Mouse (Mus musculus) neural tube, embryonic 13.5 days (tissue): ENCODE data around the gene Xpr1. TPM values are rescaled to one million over a fixed set of nuclear protein-coding genes. Genes with fewer than 3 reads are reported as not detected.

Experiments
- ATAC-seq: fragments of 200-750 bp; cut with Nextera tagmentation; 2 replicates; pipeline ENCODE4 v1.8.0; 2017; ENCODE audit warnings: low read depth, mild to moderate bottlenecking, moderate TSS enrichment, moderate library complexity
- H3K27ac ChIP-seq: fragments of 300-500 bp; sonication (generic); replicated peaks from 2 replicates; pipeline ENCODE4 v1.5.1; 2015; ENCODE audit warnings: moderate library complexity, mild to moderate bottlenecking, inconsistent platforms
- H3K27me3 ChIP-seq: fragments of 300-500 bp; sonication (generic); 2 replicates; pipeline ENCODE4 v1.6.1; 2015; ENCODE audit warnings: mild to moderate bottlenecking, inconsistent platforms
- H3K36me3 ChIP-seq: fragments of 300-500 bp; sonication (generic); 2 replicates; pipeline ENCODE4 v1.6.1; 2015; ENCODE audit warnings: mild to moderate bottlenecking, inconsistent platforms
- H3K4me1 ChIP-seq: fragments of 300-500 bp; sonication (generic); replicated peaks from 2 replicates; pipeline ENCODE4 v1.6.1; 2015; ENCODE audit warnings: inconsistent platforms
- H3K4me2 ChIP-seq: fragments of 300-500 bp; sonication (generic); 2 replicates; pipeline ENCODE4 v1.6.1; 2015; ENCODE audit warnings: inconsistent platforms, mild to moderate bottlenecking, moderate library complexity
- H3K4me3 ChIP-seq: fragments of 300-500 bp; sonication (generic); 2 replicates; pipeline ENCODE4 v1.5.1; 2015; ENCODE audit warnings: mild to moderate bottlenecking, inconsistent platforms
- H3K9ac ChIP-seq: fragments of 300-500 bp; sonication (generic); 2 replicates; pipeline ENCODE4 v1.6.1; 2015; ENCODE audit warnings: moderate library complexity, mild to moderate bottlenecking, inconsistent platforms
- H3K9me3 ChIP-seq: fragments of 300-500 bp; sonication (generic); 2 replicates; pipeline ENCODE4 v1.6.1; 2016; ENCODE audit warnings: inconsistent platforms
- WGBS: fragments of 180-500 bp; shearing (Covaris S2); methylation state at CpG from one replicate; pipeline ENCODE4 v1.1.7; 2015; 5-methylcytosine and 5-hydroxymethylcytosine counted together
- polyA plus RNA-seq: library from polyadenylated mRNA; unstranded; fragments of >200 nt; fragmentation: Nextera tagmentation; extraction: Ambion mirVana; gene quantifications from 2 replicates; pipeline ENCODE4 v1.2.1, GENCODE M21; 2015

Xpr1 gene
- polyA plus RNA-seq, 1 experiment from 2014 or later: 45.3 TPM

GRCm38 (mm10) chr1:155243797-155244770, 173.1 kb downstream of the Xpr1 start, which contains the start of gene BC034090:
TSS of gene BC034090 (minus strand) at chr1:155244444.
- ATAC-seq: peak; percentile 67
- 2% methylated on average over 81 of the region's 85 CpGs for WGBS

DNA sequence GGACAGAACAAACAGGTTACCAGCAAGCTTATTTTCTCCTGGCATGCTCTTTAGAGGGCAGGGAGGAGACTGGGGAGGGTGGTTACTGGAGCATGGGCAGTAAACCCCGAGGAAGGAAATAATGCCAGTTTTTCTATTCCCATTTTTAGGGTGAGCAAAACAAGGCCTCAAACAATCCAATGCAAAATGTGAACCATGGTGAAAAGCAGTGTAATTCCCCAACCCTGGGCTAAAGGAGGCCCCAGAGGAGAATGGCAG, 174.8 kb downstream of the Xpr1 start:
- WGBS: 76% methylated on average over 1 of the region's 1 CpGs
- Histone ChIP-seq H3K27ac (no peak overlapping the region), H3K9ac (no peak overlapping the region), H3K4me2 (no peak overlapping the region), H3K36me3 (no peaks in the 10 kb centered on the region), H3K4me1 (peaks cover 33% of the 10 kb centered on the region), H3K27me3 (peaks cover 25% of the 10 kb centered on the region), H3K4me3 (no peak overlapping the region), H3K9me3 (no peaks in the 10 kb centered on the region)
- ATAC-seq: no peak

More at GRCm38 (mm10) chr1:155243797-155244770, 173.1 kb downstream of the Xpr1 start, which contains the start of gene BC034090:
- peaks cover 25% of the 10 kb centered on the region for H3K27me3 ChIP-seq
- H3K4me3 ChIP-seq: peak within 1 kb of the TSS; percentile 47
- H3K27ac ChIP-seq: peak within 1 kb of the TSS; percentile 34; the same call in 1 of the 2 replicates
- H3K9me3 ChIP-seq: no peaks in the 10 kb centered on the region
- H3K36me3 ChIP-seq: no peaks in the 10 kb centered on the region
- H3K9ac ChIP-seq: peak within 1 kb of the TSS; percentile 77
- H3K4me2 ChIP-seq: peak within 1 kb of the TSS; percentile 73
- peaks cover 20% of the 10 kb centered on the region for H3K4me1 ChIP-seq

GRCm38 (mm10) chr1:155241701-155242487, 175.3 kb downstream of the Xpr1 start:
- Histone ChIP-seq H3K27me3 (peaks cover 25% of the 10 kb centered on the region), H3K27ac (no peak overlapping the region), H3K4me2 (no peak overlapping the region), H3K36me3 (no peaks in the 10 kb centered on the region), H3K9ac (no peak overlapping the region), H3K9me3 (no peaks in the 10 kb centered on the region), H3K4me3 (no peak overlapping the region), H3K4me1 (peaks cover 39% of the 10 kb centered on the region)
- no peak for ATAC-seq
- WGBS: 76% methylated on average over 12 of the region's 12 CpGs

- ATAC-seq: no peak
- Histone ChIP-seq H3K9me3 (no peaks in the 10 kb centered on the region), H3K4me2 (no peak overlapping the region), H3K4me3 (no peak overlapping the region), H3K9ac (no peak overlapping the region), H3K27ac (no peak overlapping the region), H3K4me1 (peaks cover 54% of the 10 kb centered on the region), H3K36me3 (no peaks in the 10 kb centered on the region), H3K27me3 (peaks cover 19% of the 10 kb centered on the region)
- WGBS: 88% methylated on average over 6 of the region's 6 CpGs
Observed at GRCm38 (mm10) chr1:155239962-155240717, 177.1 kb downstream of the Xpr1 start.

DNA sequence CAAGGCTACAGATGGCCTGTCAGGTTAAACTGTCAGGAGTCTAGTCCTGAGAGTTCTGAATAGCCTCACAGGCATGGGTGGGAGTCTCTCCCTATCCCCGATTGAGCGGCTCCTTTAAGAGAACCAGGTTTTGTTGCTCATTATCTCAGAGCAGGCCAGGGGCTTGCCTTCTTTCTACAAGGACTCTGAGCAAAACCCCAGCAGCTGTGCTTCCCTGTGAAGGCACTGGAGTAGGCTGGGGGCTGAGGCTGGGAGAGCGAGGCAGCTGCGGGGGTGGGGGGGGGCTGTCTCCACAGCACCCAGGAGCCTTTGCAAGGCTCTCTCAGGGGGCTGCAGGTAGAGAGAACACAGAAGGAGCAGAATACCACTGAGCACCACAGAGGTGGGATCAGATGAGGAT, 178.0 kb downstream of the Xpr1 start:
- Histone ChIP-seq H3K36me3 (no peaks in the 10 kb centered on the region), H3K27ac (no peak overlapping the region), H3K4me2 (no peak overlapping the region), H3K27me3 (peaks cover 10% of the 10 kb centered on the region; the same call in 1 of the 2 replicates), H3K4me3 (no peak overlapping the region), H3K9me3 (no peaks in the 10 kb centered on the region), H3K4me1 (peaks cover 55% of the 10 kb centered on the region), H3K9ac (no peak overlapping the region)
- ATAC-seq: no peak
- 73% methylated on average over 4 of the region's 4 CpGs for WGBS

- no peak overlapping the region for H3K9ac ChIP-seq
- no peak overlapping the region for H3K4me3 ChIP-seq
- H3K36me3 ChIP-seq: no peaks in the 10 kb centered on the region
- H3K4me1 ChIP-seq: peaks cover 57% of the 10 kb centered on the region
- 75% methylated on average over 5 of the region's 5 CpGs for WGBS
- ATAC-seq: no peak
- peaks cover 2% of the 10 kb centered on the region; the same call in 1 of the 2 replicates for H3K27me3 ChIP-seq
- H3K27ac ChIP-seq: no peak overlapping the region
- no peaks in the 10 kb centered on the region for H3K9me3 ChIP-seq
- H3K4me2 ChIP-seq: no peak overlapping the region
Observed at GRCm38 (mm10) chr1:155238126-155238525, 179.1 kb downstream of the Xpr1 start.

DNA sequence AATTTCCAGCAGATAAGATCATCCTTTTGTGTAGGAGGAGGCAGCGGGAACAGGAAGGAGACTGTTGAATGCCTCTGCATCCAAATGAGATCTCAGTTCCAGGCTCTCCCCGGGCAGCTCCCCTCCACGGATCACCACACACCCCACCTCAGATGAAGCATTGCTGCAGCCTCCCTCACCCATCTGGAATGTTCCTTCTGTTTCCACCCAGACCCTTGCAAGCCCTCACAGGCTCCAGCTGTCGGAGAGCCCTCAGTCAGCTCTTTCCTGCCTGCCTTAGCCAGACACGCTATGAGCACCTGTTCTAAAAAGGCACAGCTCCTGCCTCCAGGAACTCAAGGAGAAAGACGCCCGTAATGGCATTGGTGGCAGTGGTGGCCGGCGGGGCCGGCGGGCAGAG, 179.8 kb downstream of the Xpr1 start:
- ATAC-seq: no peak
- Histone ChIP-seq H3K9ac (no peak overlapping the region), H3K9me3 (no peaks in the 10 kb centered on the region), H3K36me3 (no peaks in the 10 kb centered on the region), H3K27ac (0 out of 2 replicates have a peak overlapping the region, but pooled peaks have one; percentile 20), H3K4me2 (no peak overlapping the region), H3K4me1 (peaks cover 65% of the 10 kb centered on the region), H3K27me3 (no peaks in the 10 kb centered on the region), H3K4me3 (no peak overlapping the region)
- 77% methylated on average over 11 of the region's 11 CpGs for WGBS

GRCm38 (mm10) chr1:155236306-155237024, 180.8 kb downstream of the Xpr1 start:
- H3K9ac ChIP-seq: no peak overlapping the region
- 46% methylated on average over 13 of the region's 13 CpGs for WGBS

DNA sequence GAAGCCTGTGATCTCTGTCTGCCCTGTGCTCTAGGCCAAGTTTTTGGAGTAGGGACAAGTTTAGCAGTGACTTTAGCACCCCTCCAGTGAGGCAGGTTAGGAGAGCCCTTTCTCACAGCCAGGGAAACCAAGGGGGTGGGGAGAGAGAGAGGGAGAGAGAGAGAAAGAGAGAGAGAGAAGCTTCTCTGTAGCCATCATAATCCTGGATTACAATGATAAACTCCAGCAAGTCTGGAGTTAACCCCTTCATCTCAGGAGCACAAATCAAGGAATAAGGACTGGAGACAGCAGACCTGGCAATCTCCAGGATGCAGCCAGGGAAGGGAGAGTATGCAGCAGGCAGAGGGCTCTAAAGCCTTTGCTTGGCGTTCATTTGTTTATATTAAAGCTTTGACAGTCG, 181.6 kb downstream of the Xpr1 start:
- Histone ChIP-seq H3K4me3 (no peak overlapping the region), H3K36me3 (no peaks in the 10 kb centered on the region), H3K4me1 (peaks cover 82% of the 10 kb centered on the region), H3K27me3 (no peaks in the 10 kb centered on the region), H3K27ac (peak overlapping the region; percentile 93; the same call in 1 of the 2 replicates), H3K4me2 (no peak overlapping the region), H3K9me3 (no peaks in the 10 kb centered on the region), H3K9ac (no peak overlapping the region)
- 49% methylated on average over 2 of the region's 2 CpGs for WGBS
- ATAC-seq: no peak

More at GRCm38 (mm10) chr1:155236306-155237024, 180.8 kb downstream of the Xpr1 start:
- 0 out of 2 replicates have a peak overlapping the region, but pooled peaks have one; percentile 20 for H3K27ac ChIP-seq
- no peak overlapping the region for H3K4me2 ChIP-seq
- peaks cover 74% of the 10 kb centered on the region for H3K4me1 ChIP-seq
- H3K4me3 ChIP-seq: no peak overlapping the region
- H3K36me3 ChIP-seq: no peaks in the 10 kb centered on the region
- no peaks in the 10 kb centered on the region for H3K27me3 ChIP-seq
- H3K9me3 ChIP-seq: no peaks in the 10 kb centered on the region
- ATAC-seq: no peak

DNA sequence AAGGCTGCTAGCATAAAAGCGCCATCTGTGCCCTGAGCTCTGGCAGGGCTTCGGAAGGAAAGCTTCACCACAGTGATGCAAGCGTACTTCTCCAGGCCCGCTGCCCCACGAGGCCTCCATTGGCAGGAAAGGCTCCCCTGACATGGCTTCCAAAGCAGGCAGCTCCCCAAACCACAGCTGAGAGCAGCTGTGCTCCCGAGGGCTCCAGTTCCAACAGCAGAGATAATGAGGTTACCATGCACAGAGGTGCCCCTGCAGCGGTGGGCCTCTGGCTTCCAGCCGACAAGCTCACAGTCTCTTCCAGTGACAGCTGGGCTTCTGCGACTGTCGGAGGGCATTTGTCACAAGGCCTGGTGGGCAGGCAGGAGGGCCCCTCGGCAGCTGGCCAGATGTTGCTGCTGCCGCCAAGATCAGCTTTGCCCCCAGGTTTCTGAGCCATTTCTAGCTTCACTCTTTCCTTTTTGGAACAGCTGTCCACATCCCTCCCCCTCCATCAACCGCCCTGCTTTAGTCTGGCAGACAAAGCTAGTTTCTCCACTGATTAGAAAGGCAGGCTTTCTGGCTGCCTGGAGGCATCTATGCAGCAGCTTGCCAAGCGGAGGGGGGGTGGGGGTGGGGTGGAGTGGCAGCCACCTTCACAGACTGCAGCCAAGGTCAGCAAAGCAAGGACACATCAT, 183.1 kb downstream of the Xpr1 start:
- Histone ChIP-seq H3K4me1 (peaks cover 92% of the 10 kb centered on the region), H3K4me2 (0 out of 2 replicates have a peak overlapping the region, but pooled peaks have one; percentile 3), H3K4me3 (no peak overlapping the region), H3K36me3 (no peaks in the 10 kb centered on the region), H3K9ac (peak overlapping the region; percentile 17), H3K9me3 (no peaks in the 10 kb centered on the region), H3K27ac (peak overlapping the region; percentile 93), H3K27me3 (no peaks in the 10 kb centered on the region)
- 12% methylated on average over 14 of the region's 14 CpGs for WGBS
- peak; percentile 40 for ATAC-seq
